Mouse (Mus musculus): Measurements from ENCODE around the gene Cggbp1. TPM values are rescaled to one million over a fixed set of nuclear protein-coding genes. Genes with fewer than 3 reads are reported as not detected.

The Cggbp1 gene
- total RNA-seq, 4 experiments from 2014 or later: 116 to 152 (median 136) TPM

DNA sequence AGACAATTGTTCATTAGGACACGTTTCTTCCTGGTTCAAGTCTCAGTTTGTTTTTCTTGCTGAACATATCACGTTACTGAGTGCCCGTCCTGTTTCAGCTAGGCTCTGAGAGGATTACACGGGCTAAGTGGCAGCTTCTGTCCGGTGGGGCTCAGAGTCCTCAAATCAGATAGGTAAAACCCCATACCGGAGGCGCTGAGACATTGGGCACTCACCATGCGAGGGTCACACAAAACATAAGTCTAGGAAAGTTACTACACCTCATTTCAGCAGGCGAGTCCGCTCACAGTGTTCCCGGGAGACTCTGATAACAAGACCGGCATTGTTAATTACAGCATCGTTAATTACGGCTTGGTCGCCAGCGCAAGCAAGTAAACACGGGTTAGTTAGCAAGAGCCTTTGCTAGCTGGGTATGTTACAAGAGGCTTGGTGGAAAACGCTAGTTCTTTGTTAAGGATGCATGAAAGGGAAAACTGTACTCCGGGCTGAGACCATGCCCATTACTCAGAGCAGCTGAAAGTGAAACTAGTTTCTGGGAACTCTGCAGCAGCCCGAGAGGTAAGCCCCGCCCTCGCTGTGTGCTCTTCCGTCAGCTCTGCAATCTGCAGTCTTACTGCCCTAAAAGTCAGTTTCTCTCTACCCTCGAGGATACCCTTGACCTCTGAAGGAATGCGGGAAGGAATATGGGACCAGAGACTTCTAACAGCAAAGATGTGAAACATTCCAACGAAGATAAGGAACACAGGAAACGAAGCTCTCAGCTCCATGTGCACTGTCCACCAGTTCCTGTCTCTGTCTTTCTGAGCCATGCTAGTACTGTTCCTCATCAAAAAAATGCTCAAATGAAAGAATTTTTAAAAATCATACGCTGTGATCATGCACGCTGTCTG is 21.9 kb downstream of the Cggbp1 start:
- DNase-seq: peak; percentile 68

DNA sequence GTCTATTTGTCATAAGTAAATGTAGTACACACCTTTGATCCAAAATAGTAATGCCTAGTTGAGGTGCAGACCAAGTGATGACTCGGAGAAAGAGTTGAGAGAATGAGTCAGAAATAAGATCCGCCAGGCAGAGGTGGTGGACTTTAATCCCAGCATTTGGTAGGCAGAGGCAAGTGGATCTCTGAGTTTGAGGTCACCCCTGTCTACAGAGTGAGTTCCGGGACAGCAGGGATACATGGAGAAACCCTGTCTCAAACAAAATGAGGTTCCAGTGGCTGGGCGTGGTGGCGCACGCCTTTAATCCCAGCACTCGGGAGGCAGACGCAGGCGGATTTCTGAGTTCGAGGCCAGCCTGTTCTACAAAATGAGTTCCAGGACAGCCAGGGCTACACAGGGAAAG is 23.6 kb downstream of the Cggbp1 start:
- no peak for DNase-seq

DNA sequence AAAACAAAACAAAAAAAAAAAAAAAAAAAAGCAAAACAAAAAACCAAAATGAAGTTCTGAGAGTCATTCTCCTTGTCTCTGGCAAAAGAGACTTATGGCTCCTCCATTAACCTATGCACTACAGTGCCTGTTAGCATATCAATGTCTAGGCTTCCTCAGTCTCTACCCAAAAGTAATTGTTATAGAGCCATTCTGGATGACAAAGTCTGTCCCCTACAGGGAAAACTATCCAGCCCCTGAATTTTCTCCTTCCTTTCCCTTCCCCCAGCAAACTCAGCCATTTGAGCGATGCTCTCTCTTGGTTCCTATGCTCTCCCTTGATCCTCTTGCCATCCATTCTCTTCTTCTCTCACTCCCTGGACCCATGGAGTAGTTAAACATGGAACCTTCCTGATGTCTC is 24.0 kb downstream of the Cggbp1 start:
- no peak for DNase-seq

DNA sequence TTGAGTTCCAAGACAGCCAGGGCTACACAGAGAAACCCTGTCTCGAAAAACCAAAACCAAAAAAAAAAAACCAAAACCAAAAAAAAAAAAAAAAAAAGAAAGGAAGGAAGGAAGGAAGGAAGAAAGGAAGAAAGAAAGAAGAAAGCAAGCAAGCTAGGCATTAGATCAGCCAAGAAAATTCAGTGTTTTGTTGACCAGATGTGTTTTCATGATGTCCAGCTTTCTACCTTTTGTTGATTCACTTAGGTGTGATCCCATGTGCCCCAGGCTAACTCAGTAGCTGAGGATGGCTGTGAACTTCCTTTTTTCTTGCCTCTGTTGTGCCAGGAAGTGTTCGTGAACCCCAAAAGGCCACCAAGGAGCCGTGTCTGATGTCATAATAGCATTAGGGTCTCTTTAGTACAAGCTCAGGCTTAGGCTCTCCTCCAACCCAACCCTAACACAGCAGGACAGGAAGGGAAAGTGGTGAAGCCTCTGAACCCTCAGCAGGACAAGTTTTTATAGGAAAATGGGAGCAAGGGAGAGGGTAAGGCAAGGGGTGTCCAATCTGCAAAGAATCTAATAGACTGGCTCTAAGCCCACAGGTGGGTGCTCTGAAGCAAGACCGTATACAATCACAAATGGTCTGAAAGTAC is 25.0 kb downstream of the Cggbp1 start:
- DNase-seq: no peak

DNA sequence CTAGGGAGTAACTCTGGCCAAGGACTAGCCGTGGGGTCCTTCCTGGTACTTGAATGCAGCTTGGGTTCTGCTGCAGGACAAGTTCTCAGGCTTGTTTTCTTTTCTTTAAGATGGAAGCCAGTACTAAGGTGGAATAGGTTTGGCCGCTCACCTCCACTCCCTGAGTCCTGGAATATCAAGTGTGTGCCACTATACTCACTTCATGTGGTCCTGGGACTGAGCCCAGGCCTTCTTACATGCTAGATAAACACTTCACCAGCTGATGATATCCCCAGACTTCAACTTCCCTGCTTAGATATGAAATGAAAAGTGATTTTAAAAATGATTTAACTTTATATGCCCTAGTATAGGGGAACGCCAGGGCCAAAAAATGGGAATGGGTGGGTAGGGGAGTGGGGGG is 25.5 kb downstream of the Cggbp1 start:
- no peak for DNase-seq

DNA sequence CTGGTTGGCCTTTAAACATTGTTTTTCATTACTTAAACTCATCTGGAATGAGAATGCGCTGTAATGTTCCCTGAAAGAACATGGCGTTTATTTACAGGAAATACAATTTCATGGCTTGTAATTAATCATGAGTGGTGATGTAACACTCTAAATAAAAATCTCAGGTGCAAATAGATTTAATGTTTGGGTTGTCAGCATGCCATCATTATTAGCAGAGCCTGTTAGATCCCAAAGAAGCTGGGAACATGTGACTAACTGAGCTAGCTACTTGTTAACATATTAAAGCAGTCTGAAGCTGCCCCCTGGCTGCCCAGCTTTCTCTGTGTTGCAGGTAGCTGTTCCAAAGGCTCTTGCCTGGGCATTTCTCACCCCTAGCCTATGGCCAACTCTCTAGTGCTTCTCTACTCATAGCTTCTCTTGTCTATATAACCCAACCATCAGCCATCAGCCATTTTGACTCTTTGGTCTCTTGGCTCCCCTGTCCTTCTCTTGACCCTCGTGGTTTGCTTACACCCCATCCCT is 26.9 kb downstream of the Cggbp1 start:
- DNase-seq: no peak

DNA sequence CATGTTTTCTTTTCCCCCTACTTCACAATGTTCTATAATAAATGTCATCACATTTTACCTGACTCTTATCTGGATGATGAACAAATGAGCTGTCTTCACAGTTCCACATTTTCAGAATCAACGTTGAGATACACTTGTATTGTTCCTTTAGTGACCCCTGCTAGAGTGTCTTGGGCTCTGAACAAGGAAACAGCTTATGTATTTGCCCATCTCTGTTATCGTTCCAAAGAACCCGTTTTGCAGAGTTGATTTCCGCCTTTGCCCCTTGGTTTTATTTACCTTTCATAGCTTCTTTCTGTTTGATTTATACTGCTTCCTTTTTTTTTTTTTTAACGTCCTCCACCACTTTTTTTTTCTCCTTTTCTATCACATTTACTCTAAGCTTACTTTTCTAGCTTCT is 27.9 kb downstream of the Cggbp1 start:
- no peak for DNase-seq

DNA sequence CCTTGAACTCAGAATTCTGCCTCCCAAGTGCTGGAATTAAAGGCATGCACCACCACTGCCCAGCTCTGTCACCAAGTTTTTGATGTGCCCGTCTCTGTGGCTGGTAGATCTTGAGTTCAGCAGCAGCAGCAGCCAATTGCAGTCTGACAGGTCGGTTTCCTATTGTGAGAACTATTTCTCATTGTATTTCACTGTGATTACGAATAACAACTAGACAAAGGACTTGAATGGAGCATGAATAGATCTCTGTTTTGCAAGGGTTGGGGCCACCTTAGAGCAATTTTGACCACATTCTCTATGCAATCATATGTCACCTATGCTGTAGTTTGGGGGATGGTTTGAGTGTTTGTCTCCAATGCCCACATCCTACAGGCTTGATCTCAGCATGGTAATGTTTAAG is 29.2 kb downstream of the Cggbp1 start:
- DNase-seq: no peak

DNA sequence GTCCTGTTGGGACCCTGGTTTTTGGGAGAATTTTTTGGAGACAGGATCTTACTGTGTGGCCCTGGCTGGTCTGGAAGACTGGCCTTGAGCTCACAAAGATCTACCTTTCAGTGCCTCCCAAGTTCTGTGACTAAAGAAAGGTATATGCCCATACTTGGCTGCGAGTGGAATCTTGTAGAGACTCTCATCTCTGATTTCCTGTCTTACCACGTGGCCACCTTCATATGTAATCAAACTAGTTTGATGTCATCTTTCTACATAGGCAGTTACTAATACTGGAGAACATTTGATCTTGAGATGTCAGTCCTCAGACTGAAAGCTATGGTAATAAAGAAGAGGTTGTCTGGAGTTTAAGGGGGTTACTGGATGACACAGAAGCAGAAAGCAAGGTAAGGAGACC is 29.6 kb downstream of the Cggbp1 start:
- DNase-seq: no peak

DNA sequence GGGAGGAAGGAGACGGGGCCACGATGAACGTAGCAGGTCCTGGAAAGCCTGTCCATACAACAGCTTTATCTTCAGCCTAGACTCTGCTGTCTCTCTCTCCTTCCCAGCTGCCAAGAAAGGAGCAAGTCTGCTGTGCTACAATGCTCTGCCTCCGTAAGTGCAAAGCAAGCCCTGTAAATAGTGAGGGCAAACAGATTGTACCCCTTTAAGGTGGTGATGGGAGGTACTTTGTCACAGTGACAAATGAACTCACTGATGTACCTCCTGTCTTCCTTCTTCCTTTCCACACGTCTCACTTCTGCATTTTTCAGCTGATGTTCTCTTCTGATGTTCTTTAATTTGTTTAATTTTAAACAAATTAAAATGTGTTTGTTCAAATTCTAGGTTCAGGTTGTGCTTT is 32.1 kb downstream of the Cggbp1 start:
- DNase-seq: no peak

DNA sequence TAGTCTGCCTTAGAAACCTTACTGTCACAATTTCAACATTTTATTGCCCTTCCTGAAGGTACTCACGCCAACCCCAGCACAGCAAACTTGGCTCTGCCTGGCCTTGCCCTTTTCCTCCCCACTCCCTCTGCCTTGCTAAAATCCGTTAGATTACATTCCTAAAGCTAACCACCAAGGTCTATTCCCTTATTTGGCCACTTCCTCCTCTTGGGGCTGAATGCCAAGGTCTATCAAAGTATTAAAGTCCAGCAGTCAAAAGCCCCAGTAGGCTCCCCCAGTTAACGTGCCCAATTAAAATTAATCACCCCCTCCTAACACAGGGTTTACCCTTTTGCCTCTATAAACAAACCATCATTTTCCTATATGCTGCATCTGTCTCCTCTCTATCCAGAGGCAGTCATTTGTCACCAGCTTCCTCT is 32.6 kb downstream of the Cggbp1 start:
- peak; percentile 80 for DNase-seq

DNA sequence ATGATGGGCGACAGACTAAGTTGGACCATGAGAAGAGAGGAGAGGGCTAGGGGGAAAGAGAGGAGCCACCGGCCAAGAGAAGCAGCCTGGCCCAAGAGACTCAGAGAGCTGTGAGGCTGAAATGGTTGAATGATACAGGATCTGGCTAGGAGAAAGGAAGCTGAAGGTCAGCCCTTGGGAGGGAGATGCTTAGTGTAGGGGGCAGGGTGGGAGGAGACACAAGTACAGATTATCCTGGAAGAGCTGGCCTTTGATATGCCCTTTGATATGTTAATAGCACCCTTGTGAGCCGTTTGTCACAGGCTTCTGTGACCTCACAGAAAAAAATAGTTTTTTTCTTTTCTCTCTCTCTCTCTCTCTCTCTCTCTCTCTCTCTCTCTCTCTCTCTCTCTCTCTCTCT is 33.3 kb downstream of the Cggbp1 start:
- peak; percentile 37 for DNase-seq

DNA sequence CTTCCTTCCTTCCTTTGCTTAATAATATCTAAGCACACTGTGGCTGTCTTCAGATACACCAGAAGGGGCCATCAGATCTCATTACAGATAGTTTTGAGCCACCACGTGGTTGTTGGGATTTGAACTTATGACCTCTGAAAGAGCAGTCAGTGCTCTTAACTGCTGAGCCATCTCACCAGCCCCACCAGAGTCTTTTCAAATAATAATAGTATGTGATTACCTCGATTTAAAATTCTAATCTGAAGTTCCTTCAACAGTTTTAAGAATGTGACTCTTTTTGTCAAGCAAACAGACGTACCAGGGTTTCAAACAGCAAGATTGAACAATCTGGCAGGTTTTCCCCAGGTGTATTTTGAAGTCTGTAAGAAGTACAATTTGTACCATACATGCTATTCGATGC is 33.8 kb downstream of the Cggbp1 start:
- no peak for DNase-seq

DNA sequence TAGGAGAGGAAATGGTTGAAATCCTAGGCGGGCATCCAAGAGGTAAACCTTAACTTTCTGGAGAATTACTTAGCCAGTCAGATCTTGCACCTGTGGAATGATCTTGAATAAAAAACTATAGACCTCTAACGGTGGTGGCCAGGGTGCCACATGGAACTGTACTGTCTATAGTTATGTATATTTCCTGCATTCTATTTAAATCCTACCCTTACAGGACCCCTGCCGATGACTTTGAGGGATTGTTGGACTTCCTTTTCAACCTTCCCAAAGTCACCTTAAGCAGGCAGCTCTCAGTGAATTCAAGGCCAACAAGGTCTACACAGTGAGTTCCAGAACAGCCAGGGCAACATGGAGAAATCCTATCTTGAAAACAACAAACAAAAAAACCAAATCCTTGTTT is 37.7 kb downstream of the Cggbp1 start:
- no peak for DNase-seq

DNA sequence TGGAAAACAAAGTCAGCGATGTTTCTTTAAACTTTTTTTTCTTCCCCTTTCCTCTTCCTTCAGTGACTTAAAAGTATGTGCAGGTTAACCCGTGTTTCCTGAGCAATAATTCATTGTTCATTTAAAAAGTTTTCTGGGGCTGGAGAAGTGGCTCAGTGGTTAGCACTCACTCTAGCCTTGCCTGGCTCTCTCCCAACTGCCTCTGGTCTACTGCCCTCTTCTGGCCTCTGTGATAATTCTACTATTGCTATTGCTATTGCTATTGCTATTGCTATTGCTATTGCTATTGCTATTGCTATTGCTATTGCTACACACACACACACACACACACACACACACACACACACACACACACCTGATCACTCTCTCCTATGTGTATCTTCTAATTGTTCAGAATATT is 47.3 kb downstream of the Cggbp1 start:
- DNase-seq: no peak

DNA sequence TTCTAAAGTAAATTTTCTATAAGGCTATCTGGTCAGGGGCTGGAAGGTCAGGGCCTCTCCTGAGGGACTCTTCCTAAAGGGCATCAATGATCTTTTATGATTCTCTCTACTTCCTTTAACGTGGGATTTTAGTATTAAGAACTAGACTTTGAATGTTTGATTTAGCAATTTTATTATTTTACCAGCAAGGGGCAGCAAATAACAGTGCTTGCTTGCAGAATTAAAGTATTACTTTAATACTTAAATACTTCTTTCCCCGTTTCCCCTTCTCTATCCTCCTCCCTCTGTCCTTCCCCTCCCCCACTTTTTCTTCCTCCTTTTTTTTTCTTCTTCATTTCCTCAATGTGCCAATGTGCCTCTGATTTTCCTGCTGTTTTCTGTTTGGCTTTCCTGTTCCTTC is 51.5 kb downstream of the Cggbp1 start:
- DNase-seq: no peak

DNA sequence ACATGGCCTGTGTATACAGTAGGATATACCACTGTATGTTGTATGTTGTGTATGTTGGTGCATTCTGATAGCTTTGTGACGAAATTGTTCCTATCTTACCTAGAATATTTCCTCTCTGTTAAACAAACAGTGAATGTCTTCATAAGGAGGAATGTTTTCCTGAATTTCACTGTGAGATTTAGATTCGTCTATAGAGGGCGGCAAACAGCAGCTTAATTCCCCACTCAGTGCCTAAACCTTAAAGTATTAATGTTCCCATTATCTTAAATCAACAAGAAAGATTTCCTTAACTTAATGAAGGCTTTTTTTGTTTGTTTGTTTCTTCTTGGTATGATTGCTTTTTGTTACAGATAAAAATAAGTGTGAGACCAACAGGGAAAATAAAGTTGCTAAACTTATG is 55.3 kb downstream of the Cggbp1 start:
- no peak for DNase-seq

DNA sequence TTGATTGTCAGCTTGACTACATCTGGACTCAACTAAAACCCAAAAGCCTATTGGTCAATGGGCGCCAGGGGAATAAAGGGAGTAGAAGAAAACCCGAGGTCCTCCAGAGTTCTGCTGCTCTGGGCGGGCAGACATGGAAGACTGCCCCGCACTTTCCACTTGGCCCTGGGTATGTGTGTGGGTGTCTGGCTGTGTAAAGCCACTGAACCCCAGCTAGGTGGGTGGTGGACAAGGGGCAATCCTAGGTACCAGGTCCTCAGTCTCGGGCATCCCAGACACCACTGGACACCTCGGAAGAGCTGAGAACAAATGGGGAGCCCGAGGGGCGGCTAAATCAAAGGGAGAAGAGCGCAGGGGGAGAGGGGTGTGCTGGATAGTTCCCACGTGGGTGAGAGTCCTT is 57.0 kb downstream of the Cggbp1 start:
- DNase-seq: no peak

Other genes with a start within 250 kb of the Cggbp1 start
- gene Csnka2ip, start 249.6 kb upstream of the Cggbp1 start, total RNA-seq (2022): not detected
- 10 to 100 TPM; 24.3 to 36.3 (median 27.4) TPM for gene 4930453N24Rik, start 80.8 kb upstream of the Cggbp1 start, total RNA-seq (2022)
- gene Zfp654, start 344 bp upstream of the Cggbp1 start, total RNA-seq (2022): 10 to 100 TPM; 20.0 to 27.8 (median 26.1) TPM

Measured in adrenal gland, adult 8-10 months (tissue).